Mouse (Mus musculus) G1E (cell line): ENCODE data around the gene Gss.

Source experiments
- CTCF ChIP-seq: IDR thresholded peaks from 2 replicates; pipeline ENCODE4 v1.5.1; 2012; ENCODE audit warnings: low read depth, low read length, inconsistent platforms, mixed read lengths
- POLR2AphosphoS5 ChIP-seq: IDR thresholded peaks from 2 replicates; pipeline ENCODE4 v1.6.1; 2012; ENCODE audit warnings: low read depth, low read length, inconsistent platforms; ENCODE audit not compliant: insufficient replicate concordance
- TAL1 ChIP-seq: conservative IDR thresholded peaks from 2 replicates; pipeline ENCODE4 v1.6.1; 2012; ENCODE audit warnings: low read depth, low read length, inconsistent platforms, mixed read lengths

GRCm38 (mm10) chr2:155636881-155637280, 44.3 kb upstream of the Gss start:
- TF ChIP-seq CTCF (no peak), POLR2AphosphoS5 (no peak), TAL1 (no peak)
